Mouse (Mus musculus) brain, embryonic 14.5 days (tissue): ENCODE results near the gene Gpam. TPM values are rescaled to one million over a fixed set of nuclear protein-coding genes. Genes with fewer than 3 reads are reported as not detected.
"Not testable (repeated sequence)": the region's sequence is repeated elsewhere in the genome, so short reads cannot be mapped to it uniquely, and the experiment has no call there.

Experiments
- DNase-seq: peaks from one replicate; pipeline ENCODE4 v3.0.0-alpha.2; 2011; ENCODE audit warnings: low read depth
- CTCF ChIP-seq: fragments of 200-500 bp; IDR thresholded peaks from 2 replicates; pipeline ENCODE4 v1.5.1; 2012; ENCODE audit warnings: inconsistent platforms, mild to moderate bottlenecking, moderate library complexity, borderline replicate concordance; ENCODE audit not compliant: insufficient read depth, insufficient read length; ENCODE audit errors: extremely low read depth
- POLR2A ChIP-seq: fragments of 200-500 bp; IDR thresholded peaks from 2 replicates; pipeline ENCODE4 v1.6.1; 2012; ENCODE audit warnings: mild to moderate bottlenecking, inconsistent platforms, borderline replicate concordance; ENCODE audit not compliant: poor library complexity, insufficient read depth, insufficient read length, severe bottlenecking; ENCODE audit errors: extremely low read depth
- polyA plus RNA-seq: library from polyadenylated mRNA; depleted of rRNA; stranded (reverse); fragments of >200 nt; gene quantifications from 2 replicates; pipeline ENCODE4 v1.2.3, GENCODE M21; 2012

Gpam gene
- polyA plus RNA-seq, 1 experiment = 30.5 TPM

DNA sequence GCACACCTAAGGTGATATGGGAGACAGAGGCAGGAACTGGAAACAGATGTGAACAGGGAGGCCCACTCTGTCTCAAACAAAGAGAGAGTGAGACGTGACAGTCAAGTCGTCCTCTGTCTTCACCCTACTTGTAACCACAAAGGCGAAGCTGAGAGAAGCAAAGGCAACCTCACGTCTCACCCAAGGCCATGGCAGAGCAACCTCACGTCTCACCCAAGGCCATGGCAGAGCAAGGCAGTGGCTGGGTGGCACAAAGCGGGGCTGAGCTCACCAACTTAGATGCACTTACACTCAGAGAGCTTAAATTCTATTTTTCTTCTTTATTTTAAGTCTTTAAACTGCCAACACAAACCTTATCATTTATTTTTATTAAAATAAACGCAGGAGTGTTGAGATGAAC, 30.0 kb upstream of the Gpam start:
- no peak for TF ChIP-seq CTCF
- TF ChIP-seq POLR2A = no peak
- DNase-seq = no peak

DNA sequence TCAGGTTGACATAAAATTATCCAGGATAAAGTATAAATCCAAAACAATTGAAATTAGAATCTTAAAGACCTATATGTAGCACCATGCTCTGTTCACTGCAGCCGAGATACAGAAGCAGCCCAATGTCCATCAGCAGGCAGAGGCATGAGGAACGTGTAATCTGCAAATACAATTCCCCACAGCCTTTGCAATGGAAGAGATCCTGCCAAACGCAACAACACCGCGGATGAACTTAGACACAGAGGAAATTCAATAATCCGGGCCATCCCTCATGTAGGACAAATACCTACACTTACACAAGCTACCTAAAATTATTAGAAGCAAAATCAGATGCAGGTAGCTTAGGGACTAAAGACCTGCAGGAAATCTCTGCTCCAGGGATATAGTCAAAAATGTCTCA, 25.9 kb upstream of the Gpam start:
- TF ChIP-seq CTCF = no peak
- no peak for TF ChIP-seq POLR2A
- DNase-seq = no peak

DNA sequence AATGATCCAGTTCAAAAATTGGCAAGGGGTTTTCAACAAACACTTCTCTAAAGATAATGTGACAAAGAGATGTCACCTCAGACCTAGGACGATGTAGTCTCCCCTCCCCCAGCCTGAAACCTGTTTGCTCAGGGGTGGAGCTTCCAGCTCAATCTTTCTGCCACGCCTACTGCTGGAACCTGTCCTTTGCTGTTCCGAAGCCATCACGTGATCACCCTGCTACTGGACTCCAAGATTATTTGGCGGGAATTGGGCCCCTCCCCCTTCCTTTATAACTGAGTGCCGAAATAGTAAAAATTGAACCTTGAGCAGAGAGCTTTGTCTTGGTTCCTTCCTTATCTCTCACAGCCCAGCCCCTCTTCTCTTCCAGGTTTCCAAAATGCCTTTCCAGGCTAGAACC, 25.2 kb upstream of the Gpam start:
- not testable (repeated sequence) for DNase-seq

DNA sequence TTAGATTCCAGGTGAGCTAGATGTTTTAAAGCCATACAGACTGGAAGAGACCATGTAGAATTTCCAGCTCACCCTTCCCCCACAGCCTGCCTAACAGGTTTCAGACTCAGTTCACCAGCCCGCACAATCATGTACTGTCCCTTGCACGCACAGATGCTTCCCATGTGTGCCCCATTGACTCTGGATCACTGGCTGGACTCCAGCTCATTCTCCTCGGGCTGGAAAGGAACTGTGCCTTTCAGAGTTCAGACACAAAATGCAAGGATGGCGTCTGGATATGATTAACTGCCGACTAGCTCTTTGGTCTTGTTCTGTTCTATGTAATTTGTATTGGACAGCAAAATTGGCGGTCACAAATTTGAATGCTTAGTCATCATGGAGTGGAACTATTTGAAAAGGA, 22.6 kb upstream of the Gpam start:
- no peak for DNase-seq
- no peak for TF ChIP-seq POLR2A
- no peak for TF ChIP-seq CTCF

- TF ChIP-seq CTCF = no peak
- TF ChIP-seq POLR2A = no peak
- no peak for DNase-seq
Measured at GRCm38 (mm10) chr19:55148109-55148508, 21.1 kb upstream of the Gpam start.

DNA sequence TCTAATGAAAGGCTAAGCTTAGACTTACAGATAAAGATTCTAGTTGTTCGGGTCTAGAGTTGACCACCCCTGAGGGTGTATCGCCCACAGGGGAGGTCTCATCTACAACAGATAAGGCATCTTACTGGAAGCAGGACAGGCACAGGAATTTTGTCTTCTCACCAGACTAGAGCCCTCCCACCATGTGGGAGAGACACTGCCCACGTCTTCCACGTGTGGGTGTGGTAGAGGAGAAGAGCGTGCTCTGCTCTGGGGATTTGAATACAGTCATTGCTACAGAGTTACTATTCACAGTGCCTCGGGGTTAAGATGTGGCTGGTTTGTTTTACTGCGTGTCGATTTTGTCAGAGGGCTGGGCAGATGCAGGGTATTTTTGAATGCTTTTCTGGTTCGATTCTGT, 20.5 kb upstream of the Gpam start:
- TF ChIP-seq CTCF (no peak), POLR2A (no peak)
- DNase-seq = no peak

DNA sequence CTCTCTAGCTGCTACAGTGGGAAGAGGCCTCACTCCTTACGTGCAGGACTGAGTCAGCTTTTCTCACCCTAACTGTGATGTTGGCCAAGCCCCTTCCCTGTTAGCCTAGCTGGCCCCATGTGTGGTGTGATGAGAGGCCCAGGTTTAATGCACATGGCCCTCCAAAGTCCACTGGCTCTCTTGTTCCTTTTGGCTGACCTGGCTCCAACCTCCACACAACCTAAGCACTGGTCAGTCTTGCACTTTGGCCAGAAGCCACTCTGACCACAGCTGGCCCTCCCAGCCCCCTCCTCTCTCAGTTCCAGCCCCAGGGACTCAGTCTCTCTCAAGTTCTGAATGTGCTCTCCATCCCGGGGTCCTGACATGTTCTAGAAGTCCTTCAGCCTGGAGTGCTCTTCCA, 18.1 kb upstream of the Gpam start:
- TF ChIP-seq POLR2A (no peak), CTCF (no peak)
- no peak for DNase-seq

GRCm38 (mm10) chr19:55144691-55145090, 17.7 kb upstream of the Gpam start:
- TF ChIP-seq CTCF (no peak), POLR2A (no peak)
- no peak for DNase-seq

GRCm38 (mm10) chr19:55143391-55144300, 16.6 kb upstream of the Gpam start:
- no peak for TF ChIP-seq POLR2A
- DNase-seq = peak; percentile 69

DNA sequence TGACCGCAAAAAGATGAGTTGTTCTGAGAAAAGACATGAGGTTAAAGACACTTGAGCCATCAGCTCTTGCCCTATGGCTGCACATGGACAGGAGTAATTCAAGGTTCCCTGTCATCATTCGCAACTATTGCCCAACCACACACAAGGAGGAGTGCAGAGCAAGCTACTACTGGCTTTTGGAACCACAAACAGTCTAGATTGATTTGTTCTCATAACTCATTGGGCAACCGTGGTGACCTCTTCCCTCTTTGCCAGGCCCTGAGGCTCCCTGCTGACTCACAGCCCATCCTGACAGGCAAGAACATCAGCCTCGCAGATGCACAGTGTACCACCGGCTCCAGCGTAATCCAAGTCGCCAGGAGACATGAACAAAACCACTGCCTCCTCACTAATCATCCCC, 12.3 kb upstream of the Gpam start:
- TF ChIP-seq POLR2A (no peak), CTCF (no peak)
- no peak for DNase-seq

GRCm38 (mm10) chr19:55138506-55138905, 11.5 kb upstream of the Gpam start:
- DNase-seq = no peak
- no peak for TF ChIP-seq POLR2A
- no peak for TF ChIP-seq CTCF

DNA sequence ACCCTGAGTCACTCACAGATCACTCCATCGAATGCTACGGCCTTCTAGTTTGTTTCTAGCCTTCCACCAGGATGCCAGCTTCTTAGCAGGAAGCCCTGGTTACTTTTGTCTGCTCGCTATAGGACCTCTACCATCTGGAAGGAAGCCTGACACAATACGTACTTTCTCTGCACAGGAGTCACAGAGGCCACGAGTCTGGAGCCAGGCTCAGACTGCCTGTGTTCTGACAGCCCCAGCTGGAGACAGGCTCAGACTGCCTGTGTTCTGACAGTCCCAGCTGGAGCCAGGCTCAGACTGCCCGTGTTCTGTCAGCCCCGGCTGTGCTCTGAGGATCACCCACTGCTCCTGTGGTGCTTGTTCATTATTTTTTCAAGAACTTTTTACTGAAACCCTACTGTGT, 10.8 kb upstream of the Gpam start:
- DNase-seq = peak; percentile 49
- TF ChIP-seq POLR2A (no peak), CTCF (no peak)

GRCm38 (mm10) chr19:55136693-55137427, 9.8 kb upstream of the Gpam start:
- TF ChIP-seq POLR2A = no peak
- no peak for TF ChIP-seq CTCF
- DNase-seq = peak; percentile 37
